Mouse (Mus musculus): ENCODE data around the gene Kifc5b.

DNA sequence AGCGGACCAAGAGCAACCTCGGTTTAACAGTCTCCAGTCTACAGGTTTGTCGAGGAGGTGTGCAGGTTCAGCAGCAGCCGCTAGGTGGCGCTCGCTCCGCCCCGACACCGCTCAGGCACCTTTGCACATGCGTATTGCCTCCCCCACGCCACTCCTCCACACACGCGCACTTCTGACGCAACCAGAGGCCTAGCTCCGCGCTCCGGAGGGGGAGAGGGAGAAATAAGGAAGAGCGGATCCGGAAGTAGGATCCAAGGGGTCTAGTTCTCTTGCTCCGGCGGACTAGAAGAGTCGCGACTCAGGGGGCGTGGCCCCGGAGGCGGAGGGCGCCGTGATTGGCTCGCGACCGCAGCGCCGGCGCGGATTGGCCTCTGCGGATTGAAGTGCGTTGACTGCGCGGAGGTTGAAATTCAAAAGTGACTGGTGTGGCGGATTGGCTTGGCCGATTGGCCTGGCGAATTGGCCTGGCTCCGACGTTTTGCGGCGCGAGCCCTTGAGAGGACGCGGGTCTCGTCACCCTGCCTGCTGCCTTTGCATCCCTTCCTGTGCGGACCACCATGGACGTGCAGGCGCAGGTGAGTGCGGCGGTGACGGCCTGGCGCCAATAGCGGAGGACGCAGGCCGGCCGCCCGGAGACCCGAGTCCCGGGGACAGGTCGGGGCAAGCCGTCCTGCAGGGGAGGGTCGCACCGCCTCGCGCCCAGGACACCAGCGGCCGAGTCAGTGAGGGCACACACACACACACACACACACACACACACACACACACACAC lies at the start of gene Kifc5b:
- peak; percentile 88 for TF ChIP-seq CTCF (IDR thresholded peaks at IDR 0.05; ENCODE audit: low read depth, low read length)
- no peak for TF ChIP-seq POLR2A (IDR thresholded peaks at IDR 0.05; ENCODE audit: borderline replicate concordance, low read depth, low read length)
